In the genomic region with DNA sequence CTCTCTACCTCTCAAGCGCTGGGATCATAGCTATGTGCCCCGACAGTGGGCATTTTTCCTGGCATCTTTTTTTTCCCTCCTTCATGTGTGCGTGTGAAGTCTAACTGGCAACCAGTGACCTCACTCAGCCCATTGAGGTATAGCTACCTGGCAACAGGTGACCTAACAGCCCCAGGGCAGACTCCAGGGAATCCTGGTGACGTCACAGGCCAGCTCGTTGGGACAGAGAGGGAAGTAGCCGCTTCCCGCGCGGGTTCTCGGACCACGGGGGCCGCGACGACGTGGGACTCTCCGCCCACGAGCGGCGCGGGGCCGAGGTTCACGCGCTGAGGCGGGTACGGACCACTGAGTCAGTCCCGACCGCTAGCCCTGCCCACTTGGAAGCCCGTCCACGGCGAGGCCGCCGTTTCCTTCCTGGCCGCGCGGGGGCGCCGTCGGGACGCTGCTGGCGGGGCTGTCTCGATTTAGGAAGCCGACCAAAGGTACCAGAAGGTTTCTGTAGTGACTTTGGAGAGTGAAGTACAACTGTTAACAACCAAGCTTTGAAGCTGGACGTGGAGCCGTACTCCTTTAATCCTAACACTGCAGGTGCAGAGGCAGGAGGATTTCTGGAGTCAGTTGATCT, we compare ENCODE assay signal across 8 mouse cellular contexts. TPM values are rescaled to one million over a fixed set of nuclear protein-coding genes. Genes with fewer than 3 reads are reported as not detected.
DNase-seq lines count a peak whose midpoint lies in the region; ATAC-seq and TF ChIP-seq lines count a peak whose summit lies in the region.

A gene (plus strand): TSS at position 378 of the 625 bp plus-strand sequence.

- H3K9me3 ChIP-seq in embryonic facial prominence, embryonic 13.5 days, result no peaks in the 10 kb centered on the region

- DNase-seq in 416B (ENCODE audit: low read depth), result peak; percentile 71
- peak; percentile 91 for DNase-seq in adrenal gland, postnatal 14 days
- DNase-seq in heart, adult 9 months (ENCODE audit: low spot score in 2 of 2), result peak; percentile 54 to 64
- peak; percentile 87 for DNase-seq in kidney, adult 9 months
- DNase-seq in liver, adult 2 months (ENCODE audit: extremely low read depth, low read depth, low spot score), result peak; percentile 67
- DNase-seq in spleen, postnatal 4 days (ENCODE audit: low spot score in 2 of 2), result peak; percentile 76 to 93

- TF ChIP-seq CTCF in liver, adult 2 months (IDR thresholded peaks at IDR 0.05; ENCODE audit: low read depth, low read length), result peak; percentile 88

- H3K27ac ChIP-seq in embryonic facial prominence, embryonic 13.5 days, result no peak within 1 kb of the TSS
- H3K27ac ChIP-seq in liver, adult 2 months (replicated peaks; ENCODE audit: insufficient read depth, low read depth, low read length), result peak within 1 kb of the TSS; percentile 48; the same call in 1 of the 2 replicates

- ATAC-seq in embryonic facial prominence, embryonic 13.5 days (ENCODE audit: insufficient number of reproducible peaks, insufficient read depth, low FRiP score, low TSS enrichment, low read depth), result no peak
- peak; percentile 37; the same call in 1 of the 2 replicates for ATAC-seq in monocyte, adult 5-6 weeks (replicated peaks; ENCODE audit: insufficient number of reproducible peaks, low FRiP score, low TSS enrichment, poor library complexity, severe bottlenecking)

- peaks cover 30% of the 10 kb centered on the region for H3K27me3 ChIP-seq in embryonic facial prominence, embryonic 13.5 days
- no peaks in the 10 kb centered on the region for H3K27me3 ChIP-seq in liver, adult 2 months (ENCODE audit: control insufficient read depth, insufficient read depth, low read length)

- H3K36me3 ChIP-seq in embryonic facial prominence, embryonic 13.5 days, result no peaks in the 10 kb centered on the region
- H3K36me3 ChIP-seq in liver, adult 2 months (ENCODE audit: control insufficient read depth, insufficient read depth, low read length), result no peaks in the 10 kb centered on the region

- WGBS in embryonic facial prominence, embryonic 13.5 days, result 8% methylated on average over 44 of the region's 44 CpGs
- WGBS in liver, adult 2 months, result 5% methylated on average over 44 of the region's 44 CpGs

- no peaks in the 10 kb centered on the region for H3K79me2 ChIP-seq in liver, adult 2 months (ENCODE audit: control insufficient read depth, insufficient read depth, low read length)

- H3K4me1 ChIP-seq in embryonic facial prominence, embryonic 13.5 days, result peaks cover 3% of the 10 kb centered on the region; the same call in 1 of the 2 replicates
- peaks cover 3% of the 10 kb centered on the region for H3K4me1 ChIP-seq in liver, adult 2 months (ENCODE audit: control insufficient read depth, insufficient read depth, low read length)

- no peak for TF ChIP-seq POLR2A in liver, adult 2 months (IDR thresholded peaks at IDR 0.05; ENCODE audit: extremely low read depth, insufficient read depth, low read length)

- peak within 1 kb of the TSS; percentile 57 for H3K9ac ChIP-seq in embryonic facial prominence, embryonic 13.5 days
- peak within 1 kb of the TSS; percentile 97 for H3K9ac ChIP-seq in liver, adult 2 months (ENCODE audit: low read depth, low read length)

- H3K4me2 ChIP-seq in embryonic facial prominence, embryonic 13.5 days, result peak within 1 kb of the TSS; percentile 64

- H3K4me3 ChIP-seq in embryonic facial prominence, embryonic 13.5 days, result peak within 1 kb of the TSS; percentile 38
- H3K4me3 ChIP-seq in liver, adult 2 months (ENCODE audit: insufficient read depth, low read depth, low read length), result peak within 1 kb of the TSS; percentile 93

RNA-seq across cellular contexts. Expression of the gene that starts here (rescaled TPM):
- total RNA-seq in adrenal gland, postnatal 14 days (2021), result not detected in 2 replicates
- not detected in 2 replicates for polyA plus RNA-seq in embryonic facial prominence, embryonic 13.5 days (2015; fragmentation: Nextera tagmentation; extraction: Ambion mirVana)
- total RNA-seq in liver, adult 2 months (2014; rRNA removed), result not detected in 2 replicates
- polyA plus RNA-seq in liver, adult 2 months (2012; rRNA removed), result 0.12 and 0.18 TPM in 2 replicates
- not detected in 3 replicates for total RNA-seq in monocyte, adult 5-6 weeks (2017)

Comparison
In these comparisons a context has a peak if more than half of its experiments do, and no peak if none do; other contexts are left out.
1. Peak in DNase-seq in adrenal gland, postnatal 14 days; RNA of the gene not detected or under 1 TPM.
2. Peak in DNase-seq, H3K4me3 ChIP-seq, H3K27ac ChIP-seq and H3K9ac ChIP-seq in liver, adult 2 months; RNA of the gene not detected or under 1 TPM.
3. Peak in ATAC-seq in monocyte, adult 5-6 weeks; RNA of the gene not detected or under 1 TPM.